Mouse (Mus musculus) ES-E14 (cell line): ENCODE measurements at regions not wholly inside any gene's neighbourhood (a gene's known extent, or its start where the extent isn't known, plus 50 kb on each side); places are given as distances from the start of the nearest gene placed in this dataset.

ENCODE experiments used
- DNase-seq: peaks from one replicate; pipeline ENCODE4 v3.0.0-alpha.2; 2013; ENCODE audit warnings: low read depth, low spot score
- H3K27ac ChIP-seq: 2 replicates; pipeline ENCODE4 v1.5.1; 2012; ENCODE audit warnings: low read depth, mild to moderate bottlenecking, low read length, moderate library complexity, mixed read lengths; ENCODE audit not compliant: poor library complexity, insufficient read depth, severe bottlenecking
- H3K36me3 ChIP-seq: 2 replicates; pipeline ENCODE4 v1.6.1; 2012; ENCODE audit warnings: mild to moderate bottlenecking, low read length, moderate library complexity, mixed read lengths; ENCODE audit not compliant: control insufficient read depth, poor library complexity, insufficient read depth, severe bottlenecking
- H3K4me1 ChIP-seq, 2 experiments: fragments of 150-350 bp in 1 of 2; sonication (generic) in 1 of 2; 2 replicates each; pipeline ENCODE4 v1.6.1; 2012; ENCODE audit warnings: low read length in 2 of 2, mild to moderate bottlenecking in 1 of 2, mixed read lengths in 1 of 2; ENCODE audit not compliant: control insufficient read depth in 2 of 2, insufficient read depth in 2 of 2, poor library complexity in 1 of 2
- H3K4me3 ChIP-seq, 2 experiments: fragments of 150-350 bp in 1 of 2; sonication (generic) in 1 of 2; 2 replicates each; pipeline ENCODE4 v1.5.1; 2012; ENCODE audit warnings: low read length in 2 of 2, low read depth in 1 of 2, mild to moderate bottlenecking in 1 of 2, mixed read lengths in 1 of 2; ENCODE audit not compliant: insufficient read depth in 1 of 2, poor library complexity in 1 of 2, severe bottlenecking in 1 of 2
- H3K9ac ChIP-seq: 2 replicates; pipeline ENCODE4 v1.6.1; 2012; ENCODE audit warnings: low read depth, mild to moderate bottlenecking, low read length, mixed read lengths; ENCODE audit not compliant: poor library complexity, insufficient read depth, severe bottlenecking
- H3K9me3 ChIP-seq: fragments of 150-350 bp; sonication (generic); 2 replicates; pipeline ENCODE4 v1.6.1; 2012; ENCODE audit warnings: low read depth, mild to moderate bottlenecking, low read length; ENCODE audit not compliant: control insufficient read depth, insufficient read depth
- CHD2 ChIP-seq: IDR thresholded peaks from 2 replicates; pipeline ENCODE4 v1.6.1; 2014; ENCODE audit warnings: mild to moderate bottlenecking, low read depth, low read length, inconsistent platforms
- HCFC1 ChIP-seq: IDR thresholded peaks from 2 replicates; pipeline ENCODE4 v1.6.1; 2012; ENCODE audit warnings: low read length, inconsistent platforms, borderline replicate concordance; ENCODE audit not compliant: insufficient read depth
- MAFK ChIP-seq: IDR thresholded peaks from 2 replicates; pipeline ENCODE4 v1.6.1; 2014; ENCODE audit warnings: mild to moderate bottlenecking, low read depth, low read length, inconsistent platforms; ENCODE audit not compliant: insufficient read depth
- ZC3H11A ChIP-seq: IDR thresholded peaks from 2 replicates; pipeline ENCODE4 v1.6.1; 2012; ENCODE audit warnings: low read depth, mild to moderate bottlenecking, inconsistent platforms, low read length, borderline replicate concordance
- ZNF384 ChIP-seq: IDR thresholded peaks from 2 replicates; pipeline ENCODE4 v1.6.1; 2012; ENCODE audit warnings: low read depth, low read length, inconsistent platforms
- in situ Hi-C, 2 experiments: fragments of 600-800 bp; cut with MboI; formaldehyde crosslinking; loops; one replicate each; pipeline ENCODE4 v1.15.1; 2025; ENCODE audit warnings: low sequenced_read_pairs in 2 of 2, inconsistent platforms in 1 of 2; ENCODE audit not compliant: unreplicated experiment in 2 of 2

- TF ChIP-seq ZNF384, result no peak
- TF ChIP-seq MAFK, result no peak
- TF ChIP-seq ZC3H11A, result no peak
- no peak for TF ChIP-seq CHD2
- no peak for TF ChIP-seq HCFC1
- in situ Hi-C loops, result no loop called here
- Histone ChIP-seq H3K4me1 (no peaks in the 10 kb centered on the region), H3K9ac (no peak overlapping the region), H3K27ac (no peak overlapping the region), H3K4me3 (no peak overlapping the region), H3K9me3 (no peaks in the 10 kb centered on the region), H3K36me3 (no peaks in the 10 kb centered on the region)
- no peak for DNase-seq
Measured at GRCm38 (mm10) chr1:151103522-151104037, 78.8 kb upstream of the Gm47985 start.

DNA sequence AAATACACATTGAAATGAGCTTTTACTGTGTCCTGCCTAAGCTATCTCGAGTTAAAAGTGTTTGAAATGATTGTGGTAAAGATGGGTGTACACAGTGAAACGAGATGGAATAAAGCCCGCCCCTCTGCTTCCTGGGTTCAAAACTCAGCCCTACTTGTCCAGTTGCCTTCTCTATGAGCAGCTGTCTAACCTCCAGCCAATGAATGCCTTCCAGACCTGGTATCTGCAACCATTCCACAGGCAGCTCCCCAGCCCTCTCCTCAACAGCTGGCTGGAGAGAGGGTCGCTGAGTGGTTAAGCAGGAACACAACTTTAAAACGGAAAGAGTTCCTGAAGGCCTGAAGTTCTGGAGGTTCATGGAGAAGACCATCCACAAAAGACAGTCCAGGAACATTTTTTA is 78.0 kb upstream of the Gm47985 start:
- Histone ChIP-seq H3K27ac (no peak overlapping the region), H3K36me3 (no peaks in the 10 kb centered on the region), H3K4me1 (no peaks in the 10 kb centered on the region), H3K9me3 (no peaks in the 10 kb centered on the region), H3K9ac (no peak overlapping the region), H3K4me3 (no peak overlapping the region)
- TF ChIP-seq MAFK (no peak), ZC3H11A (no peak), CHD2 (no peak), HCFC1 (no peak), ZNF384 (no peak)
- DNase-seq, result no peak
- in situ Hi-C loops, result no loop called here

DNA sequence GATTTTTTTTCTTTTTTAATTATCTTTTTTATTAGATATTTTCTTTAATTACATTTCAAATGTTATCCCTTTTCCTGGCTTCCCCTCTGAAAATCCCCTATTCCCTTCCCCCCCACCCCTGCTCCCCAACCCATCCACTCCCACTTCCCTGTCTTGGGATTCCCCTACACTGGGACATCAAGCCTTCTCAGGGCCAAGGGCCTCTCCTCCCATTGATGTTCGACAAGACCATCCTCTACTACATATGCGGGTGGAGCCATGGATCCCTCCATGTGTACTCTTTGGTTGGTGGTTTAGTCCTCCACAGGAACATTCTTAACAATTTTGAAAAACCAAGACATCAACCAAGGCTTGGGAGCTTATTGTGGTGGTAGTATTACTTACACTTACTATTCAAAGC is 77.5 kb upstream of the Gm47985 start:
- no peaks in the 10 kb centered on the region for H3K36me3 ChIP-seq
- H3K4me1 ChIP-seq, result no peaks in the 10 kb centered on the region
- in situ Hi-C loops, result no loop called here
- no peak overlapping the region for H3K27ac ChIP-seq
- DNase-seq, result no peak
- no peak for TF ChIP-seq CHD2
- no peak for TF ChIP-seq ZNF384
- no peak for TF ChIP-seq HCFC1
- TF ChIP-seq MAFK, result no peak
- no peak for TF ChIP-seq ZC3H11A
- H3K4me3 ChIP-seq, result no peak overlapping the region
- H3K9ac ChIP-seq, result no peak overlapping the region
- no peaks in the 10 kb centered on the region for H3K9me3 ChIP-seq

GRCm38 (mm10) chr1:151105251-151105650 is 77.1 kb upstream of the Gm47985 start:
- no peaks in the 10 kb centered on the region; a peak in 1 of 4 replicates for H3K4me1 ChIP-seq
- no peak overlapping the region for H3K9ac ChIP-seq
- H3K27ac ChIP-seq, result no peak overlapping the region
- DNase-seq, result no peak
- no peaks in the 10 kb centered on the region for H3K36me3 ChIP-seq
- TF ChIP-seq MAFK (no peak), ZC3H11A (no peak), ZNF384 (no peak), HCFC1 (no peak), CHD2 (no peak)
- no peaks in the 10 kb centered on the region for H3K9me3 ChIP-seq
- in situ Hi-C loops, result no loop called here
- no peak overlapping the region for H3K4me3 ChIP-seq

DNA sequence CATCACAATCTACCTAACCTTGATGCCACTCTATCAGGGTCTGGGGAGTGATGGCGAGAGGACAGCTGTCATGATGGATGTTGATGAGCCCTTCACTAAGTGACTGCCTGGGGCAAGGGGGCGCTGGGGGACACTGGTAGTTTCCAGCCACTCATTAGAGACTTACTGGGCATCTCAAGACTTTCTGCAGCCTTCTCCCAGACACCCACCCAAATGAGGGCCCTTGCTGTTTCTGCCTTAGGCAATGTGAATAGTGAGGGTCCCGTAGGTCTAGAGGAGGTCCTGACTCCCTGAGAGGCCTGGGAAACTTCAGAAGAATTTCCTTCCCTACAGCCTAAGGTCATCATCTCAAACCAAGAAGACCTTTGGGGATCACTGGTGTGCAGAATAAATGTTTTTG is 74.9 kb upstream of the Gm47985 start:
- Histone ChIP-seq H3K9me3 (no peaks in the 10 kb centered on the region), H3K36me3 (no peaks in the 10 kb centered on the region), H3K9ac (no peak overlapping the region), H3K4me3 (no peak overlapping the region), H3K27ac (no peak overlapping the region), H3K4me1 (peaks cover 0 to 6% of the 10 kb centered on the region in 2 experiments; a peak in 1 of 4 replicates)
- DNase-seq, result no peak
- in situ Hi-C loops, result no loop called here
- TF ChIP-seq CHD2 (no peak), ZC3H11A (no peak), MAFK (no peak), HCFC1 (no peak), ZNF384 (no peak)
